Mouse (Mus musculus): Measurements from ENCODE around the gene Ung. TPM values are rescaled to one million over a fixed set of nuclear protein-coding genes. Genes with fewer than 3 reads are reported as not detected.
A peak's percentile ranks its signal among the peaks of the same experiment; 100 is the strongest.

The Ung gene
- polyA plus RNA-seq, 1 experiment from 2014 or later = 35.1 TPM

GRCm38 (mm10) chr5:114127374-114128349 lies 2.5 kb upstream of the Ung start, which contains the start of gene Alkbh2:
Gene Alkbh2 (minus strand): TSS chr5:114128218.
- H3K4me1 ChIP-seq (ENCODE audit: control insufficient read depth, insufficient read depth, low read length) = peaks cover 18% of the 10 kb centered on the region
- under 1% methylated on average over 69 of the region's 69 CpGs for WGBS
- no peaks in the 10 kb centered on the region for H3K27me3 ChIP-seq (ENCODE audit: control insufficient read depth, insufficient read depth, low read length)
- DNase-seq (ENCODE audit: low spot score, missing footprints) (peak; percentile 100), ATAC-seq (ENCODE audit: low FRiP score) (peak; percentile 31)
- H3K9me3 ChIP-seq (ENCODE audit: control insufficient read depth, low read length) = no peaks in the 10 kb centered on the region
- H3K4me3 ChIP-seq (ENCODE audit: low read depth, low read length) = peak within 1 kb of the TSS; percentile 65
- H3K36me3 ChIP-seq (ENCODE audit: control insufficient read depth, insufficient read depth, low read length) = peaks cover 6% of the 10 kb centered on the region; the same call in 1 of the 2 replicates
- peak within 1 kb of the TSS; percentile 99 for H3K4me2 ChIP-seq
- H3K27ac ChIP-seq (ENCODE audit: low read depth, low read length) = peak within 1 kb of the TSS; percentile 77
- peak within 1 kb of the TSS; percentile 76 for H3K9ac ChIP-seq (ENCODE audit: low read length)

GRCm38 (mm10) chr5:114129550-114130210 lies 506 bp upstream of the Ung start:
- H3K4me1 ChIP-seq (ENCODE audit: control insufficient read depth, insufficient read depth, low read length) = peaks cover 24% of the 10 kb centered on the region
- no peak for ATAC-seq (ENCODE audit: low FRiP score)
- no peaks in the 10 kb centered on the region for H3K9me3 ChIP-seq (ENCODE audit: control insufficient read depth, low read length)
- peak overlapping the region; percentile 96 for H3K4me2 ChIP-seq
- peak; percentile 81 for DNase-seq (ENCODE audit: low spot score, missing footprints)
- H3K27ac ChIP-seq (ENCODE audit: low read depth, low read length) = no peak overlapping the region
- H3K9ac ChIP-seq (ENCODE audit: low read length) = no peak overlapping the region
- peak overlapping the region; percentile 84 for H3K4me3 ChIP-seq (ENCODE audit: low read depth, low read length)
- H3K27me3 ChIP-seq (ENCODE audit: control insufficient read depth, insufficient read depth, low read length) = no peaks in the 10 kb centered on the region
- WGBS = 76% methylated on average over 15 of the region's 15 CpGs
- 0 out of 2 replicates have a peak, but pooled peaks cover 2% of the 10 kb centered on the region for H3K36me3 ChIP-seq (ENCODE audit: control insufficient read depth, insufficient read depth, low read length)

GRCm38 (mm10) chr5:114130698-114131520 lies 723 bp downstream of the Ung start:
- WGBS = under 1% methylated on average over 87 of the region's 87 CpGs
- H3K4me3 ChIP-seq (ENCODE audit: low read depth, low read length) = peak overlapping the region; percentile 84
- peak overlapping the region; percentile 96 for H3K4me2 ChIP-seq
- no peaks in the 10 kb centered on the region for H3K9me3 ChIP-seq (ENCODE audit: control insufficient read depth, low read length)
- peak; percentile 99 for DNase-seq (ENCODE audit: low spot score, missing footprints)
- ATAC-seq (ENCODE audit: low FRiP score) = peak; percentile 97
- no peak overlapping the region for H3K27ac ChIP-seq (ENCODE audit: low read depth, low read length)
- peaks cover 24% of the 10 kb centered on the region for H3K4me1 ChIP-seq (ENCODE audit: control insufficient read depth, insufficient read depth, low read length)
- peak overlapping the region; percentile 73 for H3K9ac ChIP-seq (ENCODE audit: low read length)
- 0 out of 2 replicates have a peak, but pooled peaks cover 2% of the 10 kb centered on the region for H3K36me3 ChIP-seq (ENCODE audit: control insufficient read depth, insufficient read depth, low read length)
- H3K27me3 ChIP-seq (ENCODE audit: control insufficient read depth, insufficient read depth, low read length) = no peaks in the 10 kb centered on the region

- H3K9ac ChIP-seq (ENCODE audit: low read length) = peak overlapping the region; percentile 73
- 0 out of 2 replicates have a peak, but pooled peaks cover 2% of the 10 kb centered on the region for H3K36me3 ChIP-seq (ENCODE audit: control insufficient read depth, insufficient read depth, low read length)
- peak overlapping the region; percentile 84 for H3K4me3 ChIP-seq (ENCODE audit: low read depth, low read length)
- WGBS = 1% methylated on average over 15 of the region's 15 CpGs
- DNase-seq (ENCODE audit: low spot score, missing footprints) = no peak
- no peak for ATAC-seq (ENCODE audit: low FRiP score)
- peaks cover 24% of the 10 kb centered on the region for H3K4me1 ChIP-seq (ENCODE audit: control insufficient read depth, insufficient read depth, low read length)
- H3K9me3 ChIP-seq (ENCODE audit: control insufficient read depth, low read length) = no peaks in the 10 kb centered on the region
- peak overlapping the region; percentile 96 for H3K4me2 ChIP-seq
- H3K27me3 ChIP-seq (ENCODE audit: control insufficient read depth, insufficient read depth, low read length) = no peaks in the 10 kb centered on the region
- no peak overlapping the region for H3K27ac ChIP-seq (ENCODE audit: low read depth, low read length)
Observed at GRCm38 (mm10) chr5:114131521-114131840, 1.3 kb downstream of the Ung start.

GRCm38 (mm10) chr5:114132841-114133240 lies 2.7 kb downstream of the Ung start:
- no peak for ATAC-seq (ENCODE audit: low FRiP score)
- Histone ChIP-seq H3K27ac (ENCODE audit: low read depth, low read length) (no peak overlapping the region), H3K4me2 (no peak overlapping the region), H3K27me3 (ENCODE audit: control insufficient read depth, insufficient read depth, low read length) (no peaks in the 10 kb centered on the region), H3K9me3 (ENCODE audit: control insufficient read depth, low read length) (no peaks in the 10 kb centered on the region), H3K4me1 (ENCODE audit: control insufficient read depth, insufficient read depth, low read length) (peaks cover 24% of the 10 kb centered on the region), H3K4me3 (ENCODE audit: low read depth, low read length) (no peak overlapping the region), H3K9ac (ENCODE audit: low read length) (no peak overlapping the region), H3K36me3 (ENCODE audit: control insufficient read depth, insufficient read depth, low read length) (peaks cover 8% of the 10 kb centered on the region; the same call in 1 of the 2 replicates)
- DNase-seq (ENCODE audit: low spot score, missing footprints) = no peak
- WGBS = 84% methylated on average over 6 of the region's 6 CpGs

GRCm38 (mm10) chr5:114134091-114134534 lies 3.9 kb downstream of the Ung start:
- H3K27me3 ChIP-seq (ENCODE audit: control insufficient read depth, insufficient read depth, low read length) = no peaks in the 10 kb centered on the region
- no peak overlapping the region for H3K27ac ChIP-seq (ENCODE audit: low read depth, low read length)
- peaks cover 8% of the 10 kb centered on the region; the same call in 1 of the 2 replicates for H3K36me3 ChIP-seq (ENCODE audit: control insufficient read depth, insufficient read depth, low read length)
- H3K4me2 ChIP-seq = no peak overlapping the region
- H3K9ac ChIP-seq (ENCODE audit: low read length) = no peak overlapping the region
- H3K9me3 ChIP-seq (ENCODE audit: control insufficient read depth, low read length) = no peaks in the 10 kb centered on the region
- 71% methylated on average over 6 of the region's 6 CpGs for WGBS
- H3K4me3 ChIP-seq (ENCODE audit: low read depth, low read length) = no peak overlapping the region
- peaks cover 24% of the 10 kb centered on the region for H3K4me1 ChIP-seq (ENCODE audit: control insufficient read depth, insufficient read depth, low read length)
- DNase-seq (ENCODE audit: low spot score, missing footprints) (no peak), ATAC-seq (ENCODE audit: low FRiP score) (no peak)

GRCm38 (mm10) chr5:114135516-114135915 lies 5.3 kb downstream of the Ung start:
- no peak overlapping the region for H3K4me3 ChIP-seq (ENCODE audit: low read depth, low read length)
- DNase-seq (ENCODE audit: low spot score, missing footprints) (no peak), ATAC-seq (ENCODE audit: low FRiP score) (no peak)
- H3K9me3 ChIP-seq (ENCODE audit: control insufficient read depth, low read length) = no peaks in the 10 kb centered on the region
- peaks cover 22% of the 10 kb centered on the region for H3K4me1 ChIP-seq (ENCODE audit: control insufficient read depth, insufficient read depth, low read length)
- WGBS = 94% methylated on average over 10 of the region's 10 CpGs
- no peak overlapping the region for H3K9ac ChIP-seq (ENCODE audit: low read length)
- no peak overlapping the region for H3K27ac ChIP-seq (ENCODE audit: low read depth, low read length)
- H3K36me3 ChIP-seq (ENCODE audit: control insufficient read depth, insufficient read depth, low read length) = peaks cover 8% of the 10 kb centered on the region; the same call in 1 of the 2 replicates
- H3K4me2 ChIP-seq = no peak overlapping the region
- H3K27me3 ChIP-seq (ENCODE audit: control insufficient read depth, insufficient read depth, low read length) = no peaks in the 10 kb centered on the region

GRCm38 (mm10) chr5:114137481-114138276 lies 7.5 kb downstream of the Ung start:
- Histone ChIP-seq H3K4me3 (ENCODE audit: low read depth, low read length) (no peak overlapping the region), H3K36me3 (ENCODE audit: control insufficient read depth, insufficient read depth, low read length) (peaks cover 8% of the 10 kb centered on the region; the same call in 1 of the 2 replicates), H3K27me3 (ENCODE audit: control insufficient read depth, insufficient read depth, low read length) (no peaks in the 10 kb centered on the region), H3K9me3 (ENCODE audit: control insufficient read depth, low read length) (no peaks in the 10 kb centered on the region), H3K27ac (ENCODE audit: low read depth, low read length) (no peak overlapping the region), H3K9ac (ENCODE audit: low read length) (0 out of 2 replicates have a peak overlapping the region, but pooled peaks have one; percentile 15), H3K4me2 (no peak overlapping the region), H3K4me1 (ENCODE audit: control insufficient read depth, insufficient read depth, low read length) (peaks cover 6% of the 10 kb centered on the region)
- 93% methylated on average over 15 of the region's 15 CpGs for WGBS
- ATAC-seq (ENCODE audit: low FRiP score) (no peak), DNase-seq (ENCODE audit: low spot score, missing footprints) (no peak)

Data from midbrain, embryonic 11.5 days (tissue).